Mouse (Mus musculus) MEL (cell line): ENCODE results near the gene Sp6. TPM values are rescaled to one million over a fixed set of nuclear protein-coding genes. Genes with fewer than 3 reads are reported as not detected.

ENCODE experiments used
- DNase-seq: peaks from one replicate; pipeline ENCODE4 v3.0.0; 2011; ENCODE audit warnings: low read depth, low spot score
- H3K27ac ChIP-seq: 2 replicates; pipeline ENCODE4 v1.5.1; 2012; ENCODE audit warnings: low read depth, mild to moderate bottlenecking, control low read depth, low read length, moderate library complexity; ENCODE audit not compliant: control insufficient read depth
- H3K27me3 ChIP-seq, 2 experiments: fragments of 150-350 bp in 1 of 2; sonication (generic) in 1 of 2; 2 replicates each; pipeline ENCODE4 v1.6.1; 2012; ENCODE audit warnings: low read length in 2 of 2, mild to moderate bottlenecking in 2 of 2, improper control_type of control experiment in 1 of 2, moderate library complexity in 1 of 2; ENCODE audit not compliant: insufficient read depth in 2 of 2, control insufficient read depth in 1 of 2
- H3K36me3 ChIP-seq, 2 experiments: 2 replicates each; pipeline ENCODE4 v1.6.1; 2012 to 2014; ENCODE audit warnings: low read length in 2 of 2, improper control_type of control experiment in 1 of 2, inconsistent platforms in 1 of 2, mild to moderate bottlenecking in 1 of 2; ENCODE audit not compliant: insufficient read depth in 2 of 2, control insufficient read depth in 1 of 2
- H3K4me1 ChIP-seq, 2 experiments: fragments of 150-350 bp in 1 of 2; sonication (generic) in 1 of 2; 2 replicates each; pipeline ENCODE4 v1.6.1; 2012; ENCODE audit warnings: low read length in 2 of 2, improper control_type of control experiment in 1 of 2, mild to moderate bottlenecking in 1 of 2; ENCODE audit not compliant: insufficient read depth in 2 of 2, control insufficient read depth in 1 of 2
- H3K4me3 ChIP-seq, 2 experiments: fragments of 150-350 bp in 1 of 2; sonication (generic) in 1 of 2; 2 replicates each; pipeline ENCODE4 v1.5.1; 2012; ENCODE audit warnings: low read depth in 2 of 2, low read length in 2 of 2, mild to moderate bottlenecking in 2 of 2, moderate library complexity in 2 of 2, control low read depth in 1 of 2, improper control_type of control experiment in 1 of 2; ENCODE audit not compliant: control insufficient read depth in 1 of 2, insufficient read depth in 1 of 2
- H3K79me2 ChIP-seq: 2 replicates; pipeline ENCODE4 v1.6.1; 2012; ENCODE audit warnings: mild to moderate bottlenecking, low read length, moderate library complexity; ENCODE audit not compliant: control insufficient read depth, poor library complexity, insufficient read depth
- H3K9ac ChIP-seq: 2 replicates; pipeline ENCODE4 v1.6.1; 2012; ENCODE audit warnings: low read depth, mild to moderate bottlenecking, control low read depth, low read length, moderate library complexity; ENCODE audit not compliant: control insufficient read depth, poor library complexity, severe bottlenecking
- H3K9me3 ChIP-seq: fragments of 150-350 bp; sonication (generic); replicated peaks from 2 replicates; pipeline ENCODE4 v1.6.1; 2012; ENCODE audit warnings: mild to moderate bottlenecking, low read length, improper control_type of control experiment, moderate library complexity; ENCODE audit not compliant: insufficient read depth
- BHLHE40 ChIP-seq: IDR thresholded peaks from 2 replicates; pipeline ENCODE4 v1.6.1; 2012; ENCODE audit warnings: low read depth, mild to moderate bottlenecking, inconsistent platforms, low read length, improper control_type of control experiment, borderline replicate concordance
- CTCF ChIP-seq, 3 experiments: IDR thresholded peaks in 2 of 3; conservative IDR thresholded peaks in 1 of 3; 2 replicates each; pipeline ENCODE4 v1.5.1; 2011 to 2012; ENCODE audit warnings: low read length in 3 of 3, low read depth in 2 of 3, mild to moderate bottlenecking in 2 of 3, improper control_type of control experiment in 1 of 3, inconsistent platforms in 1 of 3, mixed read lengths in 1 of 3, moderate library complexity in 1 of 3; ENCODE audit not compliant: control insufficient read depth in 1 of 3, insufficient read depth in 1 of 3, poor library complexity in 1 of 3, severe bottlenecking in 1 of 3
- ELF1 ChIP-seq: IDR thresholded peaks from 2 replicates; pipeline ENCODE4 v1.6.1; 2014; ENCODE audit warnings: low read depth, mild to moderate bottlenecking, inconsistent platforms, low read length, improper control_type of control experiment, moderate library complexity
- EP300 ChIP-seq, 2 experiments: IDR thresholded peaks; 2 replicates each; pipeline ENCODE4 v1.6.1; 2011; ENCODE audit warnings: improper control_type of control experiment in 2 of 2, low read length in 2 of 2, low read depth in 1 of 2, mild to moderate bottlenecking in 1 of 2
- ETS1 ChIP-seq: IDR thresholded peaks from 2 replicates; pipeline ENCODE4 v1.6.1; 2012; ENCODE audit warnings: low read depth, mild to moderate bottlenecking, inconsistent platforms, low read length, improper control_type of control experiment, moderate library complexity
- GATA1 ChIP-seq: IDR thresholded peaks from 2 replicates; pipeline ENCODE4 v1.6.1; 2011; ENCODE audit warnings: low read depth, low read length, improper control_type of control experiment
- KAT2A ChIP-seq: conservative IDR thresholded peaks from 2 replicates; pipeline ENCODE4 v1.6.1; 2012; ENCODE audit warnings: low read depth, low read length, improper control_type of control experiment, inconsistent platforms
- MAX ChIP-seq: IDR thresholded peaks from 2 replicates; pipeline ENCODE4 v1.6.1; 2011; ENCODE audit warnings: low read length, improper control_type of control experiment
- MAZ ChIP-seq: IDR thresholded peaks from 2 replicates; pipeline ENCODE4 v1.6.1; 2012; ENCODE audit warnings: low read depth, mild to moderate bottlenecking, inconsistent platforms, low read length, improper control_type of control experiment
- MEF2A ChIP-seq: IDR thresholded peaks from 2 replicates; pipeline ENCODE4 v1.6.1; 2014; ENCODE audit warnings: low read depth, mild to moderate bottlenecking, inconsistent platforms, low read length, improper control_type of control experiment; ENCODE audit not compliant: poor library complexity, insufficient replicate concordance, severe bottlenecking; ENCODE audit errors: extremely low read depth
- MYB ChIP-seq: IDR thresholded peaks from 2 replicates; pipeline ENCODE4 v1.6.1; 2011; ENCODE audit warnings: mild to moderate bottlenecking, low read depth, low read length, improper control_type of control experiment
- MYC ChIP-seq: IDR thresholded peaks from 2 replicates; pipeline ENCODE4 v1.6.1; 2011; ENCODE audit warnings: low read depth, mild to moderate bottlenecking, low read length, improper control_type of control experiment, moderate library complexity
- NELFE ChIP-seq: IDR thresholded peaks from 2 replicates; pipeline ENCODE4 v1.6.1; 2011; ENCODE audit warnings: low read depth, low read length, improper control_type of control experiment
- POLR2A ChIP-seq, 2 experiments: IDR thresholded peaks; 2 replicates each; pipeline ENCODE4 v1.6.1; 2011 to 2012; ENCODE audit warnings: low read length in 2 of 2, mild to moderate bottlenecking in 2 of 2, control low read depth in 1 of 2, improper control_type of control experiment in 1 of 2, low read depth in 1 of 2, moderate library complexity in 1 of 2; ENCODE audit not compliant: control insufficient read depth in 1 of 2, insufficient read depth in 1 of 2, poor library complexity in 1 of 2
- RCOR1 ChIP-seq: IDR thresholded peaks from 2 replicates; pipeline ENCODE4 v1.6.1; 2012; ENCODE audit warnings: low read depth, mild to moderate bottlenecking, inconsistent platforms, low read length, improper control_type of control experiment
- SIN3A ChIP-seq: IDR thresholded peaks from 2 replicates; pipeline ENCODE4 v1.6.1; 2012; ENCODE audit warnings: low read length, improper control_type of control experiment, inconsistent platforms
- SMC3 ChIP-seq: IDR thresholded peaks from 2 replicates; pipeline ENCODE4 v1.6.1; 2011; ENCODE audit warnings: low read depth, low read length, improper control_type of control experiment
- TAL1 ChIP-seq: IDR thresholded peaks from 2 replicates; pipeline ENCODE4 v1.6.1; 2012; ENCODE audit warnings: mild to moderate bottlenecking, inconsistent platforms, low read length, moderate library complexity, mixed read lengths
- TBP ChIP-seq: IDR thresholded peaks from 2 replicates; pipeline ENCODE4 v1.8.0; 2011; ENCODE audit warnings: low read depth, low read length, improper control_type of control experiment
- TCF12 ChIP-seq: IDR thresholded peaks from 2 replicates; pipeline ENCODE4 v1.6.1; 2014; ENCODE audit warnings: low read depth, mild to moderate bottlenecking, inconsistent platforms, low read length, improper control_type of control experiment, moderate library complexity
- USF1 ChIP-seq: IDR thresholded peaks from 2 replicates; pipeline ENCODE4 v1.6.1; 2014; ENCODE audit warnings: low read depth, mild to moderate bottlenecking, inconsistent platforms, low read length, improper control_type of control experiment, moderate library complexity
- USF2 ChIP-seq, 2 experiments: IDR thresholded peaks; 2 replicates each; pipeline ENCODE4 v1.6.1; 2011 to 2012; ENCODE audit warnings: improper control_type of control experiment in 2 of 2, low read length in 2 of 2, borderline replicate concordance in 1 of 2, inconsistent platforms in 1 of 2, low read depth in 1 of 2, mild to moderate bottlenecking in 1 of 2; ENCODE audit not compliant: insufficient read depth in 1 of 2
- ZC3H11A ChIP-seq: IDR thresholded peaks from 2 replicates; pipeline ENCODE4 v1.6.1; 2012; ENCODE audit warnings: low read depth, mild to moderate bottlenecking, inconsistent platforms, low read length, improper control_type of control experiment
- ZMIZ1 ChIP-seq: IDR thresholded peaks from 2 replicates; pipeline ENCODE4 v1.6.1; 2012; ENCODE audit warnings: low read depth, mild to moderate bottlenecking, inconsistent platforms, low read length, improper control_type of control experiment, moderate library complexity
- ZNF384 ChIP-seq: IDR thresholded peaks from 2 replicates; pipeline ENCODE4 v1.6.1; 2012; ENCODE audit warnings: low read depth, mild to moderate bottlenecking, inconsistent platforms, low read length, improper control_type of control experiment
- polyA plus RNA-seq, 2 experiments: library from polyadenylated mRNA; stranded (reverse) in 1 of 2; unstranded in 1 of 2; fragments of >175 nt in 1 of 2; fragments of >200 nt in 1 of 2; gene quantifications; 2 replicates each; pipeline versions ENCODE4 v1.2.1 to v1.2.4; 2012; ENCODE audit warnings: low replicate concordance in 2 of 2, low read depth in 1 of 2; ENCODE audit not compliant: insufficient read length in 2 of 2, insufficient read depth in 1 of 2, missing spikeins in 1 of 2
- total RNA-seq: library from RNA; depleted of rRNA; stranded (reverse); fragments of 300-350 nt; gene quantifications from 2 replicates; pipeline ENCODE4 v1.2.3, GENCODE M21; 2012

The Sp6 gene
- total and polyA plus RNA-seq, 3 experiments, result 0.04 TPM; not detected in 2

GRCm38 (mm10) chr11:97069770-97070169 lies 56.6 kb downstream of the Sp6 start:
- Histone ChIP-seq H3K4me3 (no peak overlapping the region), H3K9ac (no peak overlapping the region), H3K36me3 (no peaks in the 10 kb centered on the region; a peak in 2 of 4 replicates), H3K4me1 (no peaks in the 10 kb centered on the region), H3K27me3 (no peaks in the 10 kb centered on the region), H3K9me3 (no peaks in the 10 kb centered on the region), H3K27ac (no peak overlapping the region), H3K79me2 (no peaks in the 10 kb centered on the region)
- DNase-seq, result no peak
- TF ChIP-seq USF1 (no peak), MYC (no peak), EP300 (IDR thresholded peaks at IDR 0.05; ENCODE audit: low read depth in 1 of 2, low read length in 2 of 2) (no peak), TAL1 (no peak), SIN3A (no peak), MAX (no peak), POLR2A (IDR thresholded peaks at IDR 0.05; ENCODE audit: control insufficient read depth in 1 of 2, insufficient read depth in 1 of 2, low read depth in 1 of 2, low read length in 2 of 2, poor library complexity in 1 of 2) (no peak), ZMIZ1 (no peak), GATA1 (no peak), TCF12 (no peak)
- TF ChIP-seq, all 39 proteins: peak for 0

- Histone ChIP-seq H3K27me3 (no peaks in the 10 kb centered on the region), H3K9me3 (no peaks in the 10 kb centered on the region), H3K79me2 (no peaks in the 10 kb centered on the region), H3K27ac (no peak overlapping the region), H3K4me3 (no peak overlapping the region), H3K4me1 (no peaks in the 10 kb centered on the region), H3K9ac (no peak overlapping the region), H3K36me3 (no peaks in the 10 kb centered on the region; a peak in 1 of 4 replicates)
- no peak for DNase-seq
- TF ChIP-seq ETS1 (no peak), MYB (no peak), SIN3A (no peak), USF2 (IDR thresholded peaks at IDR 0.05; ENCODE audit: borderline replicate concordance in 1 of 2, insufficient read depth in 1 of 2, low read depth in 1 of 2, low read length in 2 of 2) (no peak), KAT2A (no peak), BHLHE40 (no peak), USF1 (no peak), TBP (no peak), EP300 (IDR thresholded peaks at IDR 0.05; ENCODE audit: low read depth in 1 of 2, low read length in 2 of 2) (no peak)
- TF ChIP-seq, all 39 proteins: peak for 0
These were observed 57.9 kb downstream of the Sp6 start for GRCm38 (mm10) chr11:97071129-97071528.

GRCm38 (mm10) chr11:97072533-97072932 lies 59.3 kb downstream of the Sp6 start:
- Histone ChIP-seq H3K4me1 (no peaks in the 10 kb centered on the region), H3K9me3 (no peaks in the 10 kb centered on the region), H3K4me3 (no peak overlapping the region), H3K27me3 (no peaks in the 10 kb centered on the region), H3K27ac (no peak overlapping the region), H3K79me2 (no peaks in the 10 kb centered on the region), H3K9ac (no peak overlapping the region), H3K36me3 (no peaks in the 10 kb centered on the region; a peak in 1 of 4 replicates)
- DNase-seq, result peak; percentile 80
- TF ChIP-seq CTCF (IDR thresholded peaks at IDR 0.05 in 2 of 3, conservative IDR thresholded peaks at IDR 0.05 in 1 of 3; ENCODE audit: control insufficient read depth in 1 of 3, insufficient read depth in 1 of 3, low read depth in 2 of 3, low read length in 3 of 3, poor library complexity in 1 of 3, severe bottlenecking in 1 of 3) (peak; percentile 49 to 96 (median 73)), SMC3 (peak; percentile 82), BHLHE40 (0 out of 2 replicates have a peak, but pooled peaks have one; percentile 39), RCOR1 (no peak), MYB (0 out of 2 replicates have a peak, but pooled peaks have one; percentile 13), MEF2A (no peak), USF1 (0 out of 2 replicates have a peak, but pooled peaks have one; percentile 32), NELFE (peak; percentile 28; the same call in 1 of the 2 replicates), MAX (peak; percentile 60), TCF12 (no peak), MYC (peak; percentile 66; the same call in 1 of the 2 replicates), ELF1 (0 out of 2 replicates have a peak, but pooled peaks have one; percentile 37), ZNF384 (0 out of 2 replicates have a peak, but pooled peaks have one; percentile 28), ZC3H11A (peak; percentile 80), EP300 (IDR thresholded peaks at IDR 0.05; ENCODE audit: low read depth in 1 of 2, low read length in 2 of 2) (no peak), MAZ (peak; percentile 63; the same call in 1 of the 2 replicates)
